In genomic region chr17:35468936-35469335, GRCm38 (mm10) we compare ENCODE assay signal across 15 mouse cellular contexts. TPM values are rescaled to one million over a fixed set of nuclear protein-coding genes. Genes with fewer than 3 reads are reported as not detected.
A peak's percentile ranks its signal among the peaks of the same experiment; 100 is the strongest.
DNase-seq lines count a peak whose midpoint lies in the region.
"Not testable (repeated sequence)": the region's sequence is repeated elsewhere in the genome, so short reads cannot be mapped to it uniquely, and the experiment has no call there.
"Had no signal": no experiment of that assay in that cellular context is flagged by ENCODE, and none has a peak within 500 bp of the region (broad histone marks: within the 10 kb centered on the region; RNA-seq: fewer than 3 reads in every experiment).

No protein-coding gene starts in this region.

- not testable (repeated sequence) for H3K36me3 ChIP-seq in megakaryocyte, embryonic 14.5 days (replicated peaks; ENCODE audit: low read length)

- not testable (repeated sequence) for H3K27ac ChIP-seq in brown adipose tissue, adult 24 weeks (replicated peaks; ENCODE audit: low read depth, low read length)

- DNase-seq in 3T3-L1 (ENCODE audit: low read depth, low spot score) = peak; percentile 52
- DNase-seq in heart, adult 11 months = peak; percentile 64
- peak; percentile 28 for DNase-seq in induced T-regulatory cell, adult 2 months (ENCODE audit: low read depth)

- not testable (repeated sequence) for H3K9me3 ChIP-seq in megakaryocyte, embryonic 14.5 days

- not testable (repeated sequence) for H3K4me1 ChIP-seq in brown adipose tissue, adult 24 weeks (ENCODE audit: control insufficient read depth, insufficient read depth, insufficient read length, low read length)
- peaks cover 28% of the 10 kb centered on the region for H3K4me1 ChIP-seq in megakaryocyte, embryonic 14.5 days

- peaks cover 37% of the 10 kb centered on the region for H3K27me3 ChIP-seq in megakaryocyte, embryonic 14.5 days (replicated peaks)

- 0 out of 2 replicates have a peak overlapping the region, but pooled peaks have one; percentile 1 for H3K4me3 ChIP-seq in brown adipose tissue, adult 24 weeks (ENCODE audit: insufficient read depth, low read depth, low read length)
- H3K4me3 ChIP-seq in megakaryocyte, embryonic 14.5 days (replicated peaks) = peak overlapping the region; percentile 21

RNA-seq across cellular contexts. Expression of gene H2-Q10, which starts 1.0 kb away (rescaled TPM):
- 164 and 201 TPM in 2 replicates for polyA plus RNA-seq in brown adipose tissue, adult 24 weeks (2012; ENCODE audit: insufficient read depth, insufficient read length, missing spikeins)
- 0.27 and 2.5 TPM in 2 replicates for polyA plus RNA-seq in megakaryocyte, embryonic 14.5 days (2012; ENCODE audit: insufficient read depth, low replicate concordance)
- polyA plus RNA-seq: forebrain, embryonic 13.5 days had no signal

RNA-seq across cellular contexts. Expression of gene H2-Q7, which starts 30.0 kb away (rescaled TPM):
- polyA plus RNA-seq in brown adipose tissue, adult 24 weeks (2012; ENCODE audit: insufficient read depth, insufficient read length, missing spikeins) = 9.1 and 23.4 TPM in 2 replicates
- 3.2 and 20.1 TPM in 2 replicates for polyA plus RNA-seq in megakaryocyte, embryonic 14.5 days (2012; ENCODE audit: insufficient read depth, low replicate concordance)

RNA-seq across cellular contexts. Expression of gene Pou5f1, which starts 36.9 kb away (rescaled TPM):
- not detected in 2 replicates for polyA plus RNA-seq in brown adipose tissue, adult 24 weeks (2012; ENCODE audit: insufficient read depth, insufficient read length, missing spikeins)
- not detected in 2 replicates for polyA plus RNA-seq in megakaryocyte, embryonic 14.5 days (2012; ENCODE audit: insufficient read depth, low replicate concordance)
- polyA plus RNA-seq: C2C12; cortical plate, adult 2 months; embryonic facial prominence, embryonic 10.5 days; embryonic facial prominence, embryonic 12.5 days; embryonic facial prominence, embryonic 14.5 days; forebrain, embryonic 11.5 days; forebrain, embryonic 13.5 days; forebrain, embryonic 15.5 days; forebrain, postnatal 0 days; Patski had no signal

RNA-seq across cellular contexts. Expression of gene H2-Q6, which starts 44.3 kb away (rescaled TPM):
- 6.4 and 9.4 TPM in 2 replicates for polyA plus RNA-seq in brown adipose tissue, adult 24 weeks (2012; ENCODE audit: insufficient read depth, insufficient read length, missing spikeins)
- 2.5 and 4.2 TPM in 2 replicates for polyA plus RNA-seq in megakaryocyte, embryonic 14.5 days (2012; ENCODE audit: insufficient read depth, low replicate concordance)
- polyA plus RNA-seq: C2C12 had no signal

RNA-seq across cellular contexts. Expression of gene Tcf19, which starts 47.7 kb away (rescaled TPM):
- 1.1 and 3.6 TPM in 2 replicates for polyA plus RNA-seq in brown adipose tissue, adult 24 weeks (2012; ENCODE audit: insufficient read depth, insufficient read length, missing spikeins)
- polyA plus RNA-seq in megakaryocyte, embryonic 14.5 days (2012; ENCODE audit: insufficient read depth, low replicate concordance) = 16.3 and 17.5 TPM in 2 replicates

Comparison
In these comparisons a context has a peak if more than half of its experiments do, and no peak if none do; other contexts are left out.
1. RNA of gene H2-Q10, which starts 1.0 kb away (polyA plus RNA-seq): 164 to 201 TPM in brown adipose tissue, adult 24 weeks; 0.27 to 2.5 TPM in megakaryocyte, embryonic 14.5 days; every median in the first group is over 10 times any median in the second.
2. Peak in every context shown above with its lines, with median percentiles within 50 percentile points of each other: DNase-seq.